Mouse (Mus musculus) midbrain, embryonic 12.5 days (tissue): ENCODE measurements around the gene Gab2. TPM values are rescaled to one million over a fixed set of nuclear protein-coding genes. Genes with fewer than 3 reads are reported as not detected.
A peak's percentile ranks its signal among the peaks of the same experiment; 100 is the strongest.

Source experiments
- ATAC-seq: fragments of 200-750 bp; cut with Nextera tagmentation; 2 replicates; pipeline ENCODE4 v1.8.0; 2017; ENCODE audit warnings: low read depth, moderate TSS enrichment, moderate library complexity; ENCODE audit not compliant: low FRiP score
- H3K27ac ChIP-seq: fragments of 300-500 bp; sonication (generic); replicated peaks from 2 replicates; pipeline ENCODE4 v1.5.1; 2016; ENCODE audit warnings: mild to moderate bottlenecking
- H3K27me3 ChIP-seq: fragments of 300-500 bp; sonication (generic); 2 replicates; pipeline ENCODE4 v1.6.1; 2016; ENCODE audit warnings: mild to moderate bottlenecking
- H3K36me3 ChIP-seq: fragments of 300-500 bp; sonication (generic); 2 replicates; pipeline ENCODE4 v1.6.1; 2016
- H3K4me1 ChIP-seq: fragments of 300-500 bp; sonication (generic); 2 replicates; pipeline ENCODE4 v1.6.1; 2016
- H3K4me2 ChIP-seq: fragments of 300-500 bp; sonication (generic); replicated peaks from 2 replicates; pipeline ENCODE4 v1.6.1; 2016; ENCODE audit warnings: mild to moderate bottlenecking, moderate library complexity
- H3K4me3 ChIP-seq: fragments of 300-500 bp; sonication (generic); 2 replicates; pipeline ENCODE4 v1.5.1; 2016; ENCODE audit warnings: mild to moderate bottlenecking
- H3K9ac ChIP-seq: fragments of 300-500 bp; sonication (generic); replicated peaks from 2 replicates; pipeline ENCODE4 v1.6.1; 2016; ENCODE audit warnings: mild to moderate bottlenecking, moderate library complexity
- H3K9me3 ChIP-seq: fragments of 300-500 bp; sonication (generic); 2 replicates; pipeline ENCODE4 v1.6.1; 2016; ENCODE audit warnings: mild to moderate bottlenecking
- WGBS: fragments of 180-500 bp; shearing (Covaris S2); methylation state at CpG from one replicate; pipeline ENCODE4 v1.1.7; 2016; 5-methylcytosine and 5-hydroxymethylcytosine counted together
- polyA plus RNA-seq: library from polyadenylated mRNA; unstranded; fragments of >200 nt; fragmentation: Nextera tagmentation; extraction: Ambion mirVana; gene quantifications from 2 replicates; pipeline ENCODE4 v1.2.1, GENCODE M21; 2016

Gab2 gene
- polyA plus RNA-seq, 1 experiment from 2014 or later: 15.7 TPM

DNA sequence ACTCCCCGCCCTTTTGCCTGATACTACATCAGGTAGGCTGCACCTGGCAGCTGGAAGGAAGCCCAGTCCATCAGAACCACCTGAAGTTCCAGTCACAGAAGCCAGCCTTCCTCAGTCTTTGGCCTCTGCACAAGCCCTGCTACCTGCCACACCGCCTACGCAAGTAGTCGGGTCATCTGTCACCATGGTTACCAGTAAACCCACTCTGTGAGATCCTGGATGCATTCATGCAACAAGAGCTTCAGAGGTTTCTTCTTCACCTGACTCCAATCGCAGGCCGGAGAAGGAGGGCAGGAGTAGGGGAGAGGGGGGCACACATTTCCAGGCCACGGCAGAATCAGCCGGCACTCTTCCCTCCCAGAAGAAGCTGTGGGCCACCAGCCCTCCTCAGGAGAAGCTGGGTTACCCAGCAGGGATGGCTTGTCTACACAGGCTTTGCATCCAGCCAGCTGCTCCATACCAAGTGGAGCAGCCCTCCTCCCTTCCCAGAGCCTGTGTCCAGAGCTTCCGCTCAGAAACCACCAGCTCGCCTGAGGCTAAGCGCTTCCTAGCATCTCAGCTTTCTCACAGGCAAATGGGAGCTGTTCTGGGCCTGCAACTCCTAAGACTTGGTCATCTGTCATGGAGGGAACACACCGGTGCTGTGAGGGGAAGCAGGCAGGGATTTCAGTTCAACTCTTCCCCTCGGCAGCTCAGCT lies 247.7 kb downstream of the Gab2 start:
- Histone ChIP-seq H3K36me3 (no peaks in the 10 kb centered on the region), H3K9me3 (no peaks in the 10 kb centered on the region), H3K27me3 (peaks cover 37% of the 10 kb centered on the region), H3K4me2 (no peak overlapping the region), H3K4me3 (no peak overlapping the region), H3K9ac (no peak overlapping the region), H3K4me1 (peaks cover 33% of the 10 kb centered on the region), H3K27ac (no peak overlapping the region)
- WGBS: 71% methylated on average over 13 of the region's 13 CpGs
- no peak for ATAC-seq

DNA sequence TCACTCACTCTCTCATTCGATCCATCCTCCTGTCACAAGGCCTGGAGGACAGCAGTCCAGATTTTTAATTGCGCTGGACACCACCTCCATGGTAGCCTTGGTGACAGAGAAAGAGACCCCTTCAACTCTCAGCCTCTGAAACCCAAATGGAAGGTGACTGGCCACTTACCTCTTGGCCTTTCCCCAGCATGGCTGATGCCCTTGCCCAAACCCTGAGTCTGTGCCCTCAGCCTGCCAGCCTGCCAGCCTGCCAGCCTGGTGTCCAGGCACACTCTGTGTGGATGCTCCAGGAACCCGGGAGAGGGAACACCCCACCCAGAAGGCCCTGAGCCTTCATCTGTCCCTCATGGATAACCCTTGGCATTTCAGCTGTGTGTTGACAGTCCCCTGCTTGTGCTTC lies 248.3 kb downstream of the Gab2 start:
- Histone ChIP-seq H3K4me1 (peaks cover 33% of the 10 kb centered on the region), H3K4me2 (no peak overlapping the region), H3K9ac (no peak overlapping the region), H3K4me3 (no peak overlapping the region), H3K36me3 (no peaks in the 10 kb centered on the region), H3K9me3 (no peaks in the 10 kb centered on the region), H3K27me3 (peaks cover 31% of the 10 kb centered on the region), H3K27ac (no peak overlapping the region)
- ATAC-seq: no peak
- 91% methylated on average over 3 of the region's 3 CpGs for WGBS

DNA sequence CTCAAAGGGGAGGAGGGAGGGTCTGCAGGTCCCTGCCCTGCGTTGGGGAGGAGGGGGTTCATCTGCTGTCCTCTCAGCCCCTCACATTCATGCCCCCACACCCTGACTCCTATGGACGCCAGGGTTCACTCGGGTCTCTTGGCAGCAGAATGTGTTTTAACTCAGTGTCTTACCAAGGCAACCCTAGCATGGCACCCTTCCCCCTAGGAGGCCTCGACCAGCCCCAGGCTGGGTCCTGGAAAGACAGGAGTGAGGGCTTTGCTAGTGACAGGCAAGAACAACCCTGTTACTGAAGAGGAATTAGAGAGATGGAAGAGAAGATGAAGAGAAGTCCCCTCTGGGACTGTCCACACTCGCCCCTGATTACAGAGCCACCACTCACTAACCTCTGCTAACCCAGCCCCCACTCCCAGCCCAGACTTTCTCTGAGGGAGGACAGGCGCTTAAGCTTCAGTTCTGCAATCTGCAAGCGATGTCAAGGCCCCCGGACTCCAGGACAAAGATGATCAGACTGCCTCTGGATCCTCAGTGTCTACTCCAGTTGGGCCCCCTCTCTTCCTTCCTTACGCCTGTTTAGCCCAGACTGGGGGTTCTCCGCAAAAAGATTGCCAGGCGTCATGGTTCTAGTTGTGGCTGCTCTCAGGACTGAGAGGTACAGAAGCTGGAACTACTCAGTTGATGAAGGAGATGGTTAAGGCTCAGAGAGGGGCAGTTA lies 249.7 kb downstream of the Gab2 start:
- H3K4me2 ChIP-seq: peak overlapping the region; percentile 77
- H3K4me1 ChIP-seq: peaks cover 25% of the 10 kb centered on the region
- 67% methylated on average over 11 of the region's 11 CpGs for WGBS
- peaks cover 16% of the 10 kb centered on the region for H3K27me3 ChIP-seq
- H3K9me3 ChIP-seq: no peaks in the 10 kb centered on the region
- no peak for ATAC-seq
- H3K9ac ChIP-seq: peak overlapping the region; percentile 68; the same call in 1 of the 2 replicates
- peak overlapping the region; percentile 85 for H3K4me3 ChIP-seq
- no peak overlapping the region for H3K27ac ChIP-seq
- H3K36me3 ChIP-seq: no peaks in the 10 kb centered on the region

DNA sequence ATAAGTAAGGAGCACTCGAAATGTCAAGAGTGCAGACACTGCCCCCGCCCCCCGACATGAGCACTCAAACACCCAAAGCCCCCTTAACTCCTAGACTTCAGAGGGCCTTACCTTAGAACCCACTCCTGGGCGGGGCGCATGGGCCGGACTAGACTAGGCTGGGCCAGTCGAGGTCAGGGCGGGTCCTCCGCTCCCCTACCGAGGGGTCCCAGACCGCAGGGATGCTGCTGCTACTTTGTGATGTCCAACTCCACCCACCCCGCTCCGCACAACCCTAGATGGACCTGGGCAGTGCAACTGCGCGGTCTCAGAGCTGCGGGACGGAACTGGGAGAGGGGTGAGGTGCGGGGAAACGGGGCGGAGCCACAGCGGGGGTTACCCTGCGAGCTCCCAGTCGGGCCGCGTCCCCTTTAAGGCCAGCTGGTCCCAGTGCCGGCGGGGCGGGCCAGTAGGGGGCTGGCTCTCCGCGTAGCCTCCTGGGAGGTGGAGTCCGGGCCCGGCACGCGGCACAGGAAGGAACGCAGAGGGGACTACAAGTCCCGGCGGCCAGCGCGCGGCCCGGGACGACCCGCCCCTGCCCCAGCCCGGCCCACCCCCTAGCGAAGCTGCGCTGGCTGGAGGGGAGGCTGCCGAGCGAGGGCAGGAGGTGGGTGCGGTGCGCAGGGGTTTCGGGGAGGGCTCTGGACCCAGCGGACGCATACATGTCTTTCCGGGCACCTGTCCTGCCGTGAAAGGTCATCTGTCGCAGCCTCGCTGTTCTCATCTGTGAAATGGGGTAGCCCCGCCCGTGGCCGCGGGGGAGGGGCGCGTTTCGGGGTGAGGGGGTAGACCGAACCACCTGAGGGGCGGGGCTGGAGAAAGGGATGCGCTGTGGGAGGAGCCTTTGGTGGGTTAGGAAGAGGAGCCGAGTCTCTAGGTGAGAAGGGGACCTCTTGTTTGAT lies 250.6 kb downstream of the Gab2 start, which contains the start of the genes Usp35 and Kctd21:
Gene Usp35 (minus strand): TSS at position 295 of the 941 bp plus-strand sequence.
Gene Kctd21 (plus strand): TSS at position 602 of the 941 bp plus-strand sequence.
- WGBS: under 1% methylated on average over 59 of the region's 68 CpGs
- H3K36me3 ChIP-seq: no peaks in the 10 kb centered on the region
- 0 out of 2 replicates have a peak within 1 kb of the TSS, but pooled peaks have one; percentile 30 for H3K27ac ChIP-seq
- H3K9ac ChIP-seq: peak within 1 kb of the TSS; percentile 68
- peaks cover 25% of the 10 kb centered on the region for H3K4me1 ChIP-seq
- no peaks in the 10 kb centered on the region for H3K9me3 ChIP-seq
- peak within 1 kb of the TSS; percentile 85 for H3K4me3 ChIP-seq
- H3K4me2 ChIP-seq: peak within 1 kb of the TSS; percentile 77
- peaks cover 7% of the 10 kb centered on the region for H3K27me3 ChIP-seq
- peak; percentile 99 for ATAC-seq

DNA sequence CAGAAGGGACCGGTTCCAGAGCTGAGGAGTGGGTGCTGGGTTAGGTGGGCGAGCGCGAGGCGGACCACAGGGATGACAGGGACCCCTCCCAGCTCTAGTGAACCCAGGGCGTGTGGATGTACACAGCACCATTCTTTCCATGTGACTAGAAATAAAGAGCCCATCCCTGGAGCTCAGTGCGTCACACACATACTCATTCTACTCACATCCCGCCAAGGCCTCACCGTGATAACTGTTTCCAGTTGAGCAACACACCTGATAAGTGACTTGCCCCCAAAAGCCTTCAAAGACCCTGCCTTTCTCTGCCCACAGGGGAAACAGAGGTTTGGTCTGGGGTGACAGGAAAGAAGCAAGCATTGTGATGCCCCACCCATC lies 251.3 kb downstream of the Gab2 start:
- Histone ChIP-seq H3K36me3 (no peaks in the 10 kb centered on the region), H3K4me3 (peak overlapping the region; percentile 85), H3K27me3 (peaks cover under 1% of the 10 kb centered on the region; the same call in 1 of the 2 replicates), H3K4me2 (peak overlapping the region; percentile 77), H3K9me3 (no peaks in the 10 kb centered on the region), H3K9ac (peak overlapping the region; percentile 67), H3K27ac (0 out of 2 replicates have a peak overlapping the region, but pooled peaks have one; percentile 30), H3K4me1 (peaks cover 25% of the 10 kb centered on the region)
- WGBS: 1% methylated on average over 9 of the region's 9 CpGs
- no peak for ATAC-seq

DNA sequence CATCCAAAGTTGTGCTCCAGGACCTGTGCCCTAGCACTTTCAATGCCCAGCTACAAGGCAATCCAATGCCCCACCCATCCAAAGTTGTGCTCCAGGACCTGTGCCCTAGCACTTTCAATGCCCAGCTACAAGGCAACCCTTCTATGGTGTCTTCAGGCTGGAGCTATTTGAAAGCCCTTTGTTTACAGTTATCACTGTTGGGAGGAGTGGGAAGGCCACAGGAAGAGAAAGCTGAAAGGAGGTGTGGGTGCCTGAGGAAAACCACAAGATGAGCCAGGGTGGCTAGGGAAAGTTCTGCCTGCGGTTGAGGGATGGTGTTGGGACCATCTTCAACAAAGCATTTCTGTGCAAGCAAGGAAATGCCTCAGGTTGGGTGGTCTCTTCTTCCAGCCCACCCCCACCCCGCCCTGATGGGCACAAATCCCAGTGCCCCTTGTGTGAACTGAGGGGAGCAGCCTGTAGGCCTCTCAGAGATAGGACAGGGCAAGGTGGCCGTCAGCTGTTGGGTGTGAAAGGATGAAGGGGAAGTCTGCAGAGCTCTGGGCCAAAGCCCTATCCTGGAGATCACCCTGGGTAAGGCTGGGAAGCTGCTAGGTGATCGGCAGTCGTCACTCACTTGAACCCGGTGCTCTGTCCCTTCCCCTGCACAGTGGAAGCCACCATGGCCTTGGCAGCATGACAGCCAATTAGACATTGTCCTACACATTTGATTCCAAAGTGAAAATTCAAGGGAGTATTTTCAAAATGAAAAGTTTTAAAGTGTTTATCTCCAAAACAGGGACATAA lies 251.9 kb downstream of the Gab2 start:
- Histone ChIP-seq H3K27me3 (no peaks in the 10 kb centered on the region), H3K9ac (0 out of 2 replicates have a peak overlapping the region, but pooled peaks have one; percentile 67), H3K4me3 (peak overlapping the region; percentile 85), H3K27ac (no peak overlapping the region), H3K4me1 (peaks cover 25% of the 10 kb centered on the region), H3K36me3 (no peaks in the 10 kb centered on the region), H3K4me2 (peak overlapping the region; percentile 77), H3K9me3 (no peaks in the 10 kb centered on the region)
- WGBS: 90% methylated on average over 6 of the region's 6 CpGs
- ATAC-seq: no peak

DNA sequence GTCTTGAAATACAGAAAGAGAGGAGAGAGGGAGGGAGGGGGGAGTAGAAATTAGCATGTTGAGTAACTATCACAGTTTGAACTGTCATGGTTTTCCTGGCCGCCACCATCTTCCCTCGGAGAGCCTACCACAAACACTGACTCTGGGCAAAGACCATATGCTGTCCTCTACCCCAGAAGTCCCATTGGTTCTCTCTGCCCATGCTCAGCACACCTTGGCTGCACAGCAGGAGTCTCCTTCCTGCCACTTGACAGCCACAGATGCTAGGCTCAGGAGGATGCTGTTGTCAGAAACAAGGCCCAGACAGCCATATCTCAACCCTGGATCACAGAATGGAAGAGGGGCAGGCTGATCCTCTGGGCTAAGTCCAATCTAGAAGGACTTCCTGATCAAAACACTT lies 253.0 kb downstream of the Gab2 start:
- WGBS: 90% methylated on average over 2 of the region's 2 CpGs
- Histone ChIP-seq H3K9ac (no peak overlapping the region), H3K27ac (no peak overlapping the region), H3K27me3 (no peaks in the 10 kb centered on the region), H3K4me2 (no peak overlapping the region), H3K4me1 (peaks cover 19% of the 10 kb centered on the region), H3K4me3 (no peak overlapping the region), H3K9me3 (no peaks in the 10 kb centered on the region), H3K36me3 (no peaks in the 10 kb centered on the region)
- ATAC-seq: no peak

DNA sequence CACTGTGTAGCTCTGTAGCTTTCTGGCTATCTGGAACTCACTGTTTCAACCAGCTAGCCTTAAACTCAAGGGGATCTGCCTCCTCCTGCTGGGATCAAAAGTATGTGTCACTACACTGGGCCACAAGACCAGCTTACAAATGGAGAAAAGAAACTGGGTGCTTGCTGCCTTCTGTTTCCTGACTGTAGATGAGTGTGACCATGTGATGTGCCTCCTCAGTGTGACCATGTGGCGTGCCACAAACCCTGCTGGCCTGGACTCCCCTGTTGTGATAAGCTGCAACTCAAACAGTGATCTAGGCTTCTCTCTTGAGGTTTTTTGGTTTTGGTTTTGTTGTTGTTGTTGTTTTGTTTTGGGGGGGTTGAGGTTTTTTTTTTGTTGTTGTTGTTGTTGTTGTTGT lies 255.3 kb downstream of the Gab2 start:
- H3K9me3 ChIP-seq: peaks cover 7% of the 10 kb centered on the region
- no peaks in the 10 kb centered on the region for H3K27me3 ChIP-seq
- H3K4me1 ChIP-seq: peaks cover 10% of the 10 kb centered on the region
- H3K9ac ChIP-seq: no peak overlapping the region
- H3K4me2 ChIP-seq: no peak overlapping the region
- no peak for ATAC-seq
- H3K36me3 ChIP-seq: no peaks in the 10 kb centered on the region
- H3K27ac ChIP-seq: no peak overlapping the region
- H3K4me3 ChIP-seq: no peak overlapping the region
- 85% methylated on average over 1 of the region's 1 CpGs for WGBS

DNA sequence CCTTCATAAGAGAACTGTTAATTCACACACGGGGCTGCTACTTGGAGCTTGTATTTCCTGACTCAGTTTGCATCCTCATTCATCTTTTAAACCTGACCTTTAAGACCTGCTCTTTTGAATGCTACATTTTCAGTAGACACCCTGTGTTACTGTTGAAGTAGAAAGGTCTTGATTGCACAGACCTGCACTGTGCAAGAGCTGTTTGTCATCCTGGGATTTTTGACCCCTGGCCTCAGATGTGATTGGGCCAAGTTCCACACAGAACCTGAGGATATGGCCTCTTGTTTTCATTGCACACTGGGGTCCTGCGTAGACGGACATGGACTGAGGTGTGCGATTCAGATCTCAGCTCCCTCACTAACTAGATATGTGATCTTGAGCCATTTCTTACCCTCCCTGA lies 257.2 kb downstream of the Gab2 start:
- 88% methylated on average over 4 of the region's 4 CpGs for WGBS

DNA sequence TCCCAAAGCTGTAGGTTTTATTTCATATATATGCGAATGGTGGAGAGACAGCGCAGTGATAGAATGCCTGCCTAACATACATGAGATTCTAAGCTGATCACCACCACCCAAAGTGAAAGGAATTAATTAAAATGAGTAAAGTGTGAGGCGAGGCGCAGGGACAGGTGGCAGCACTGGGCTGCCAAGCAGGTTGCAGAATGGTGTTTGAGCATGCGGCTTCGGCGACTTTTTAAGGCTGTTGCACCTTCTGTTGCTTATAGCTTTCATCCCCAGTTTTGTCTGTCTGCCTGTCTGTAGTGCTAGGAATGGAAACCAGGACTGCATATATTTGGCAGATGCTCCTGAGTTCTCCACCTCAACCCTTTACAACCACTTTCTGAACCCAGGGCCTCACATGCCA lies 258.2 kb downstream of the Gab2 start:
- Histone ChIP-seq H3K4me1 (no peaks in the 10 kb centered on the region), H3K36me3 (no peaks in the 10 kb centered on the region), H3K9ac (no peak overlapping the region), H3K4me3 (no peak overlapping the region), H3K4me2 (no peak overlapping the region), H3K27me3 (no peaks in the 10 kb centered on the region), H3K27ac (no peak overlapping the region), H3K9me3 (peaks cover 7% of the 10 kb centered on the region)
- no peak for ATAC-seq
- WGBS: 92% methylated on average over 7 of the region's 7 CpGs

More for the DNA sequence above, 257.2 kb downstream of the Gab2 start:
- ATAC-seq: no peak
- H3K9ac ChIP-seq: no peak overlapping the region
- H3K4me1 ChIP-seq: no peaks in the 10 kb centered on the region
- H3K4me3 ChIP-seq: no peak overlapping the region
- no peak overlapping the region for H3K27ac ChIP-seq
- H3K27me3 ChIP-seq: no peaks in the 10 kb centered on the region
- no peak overlapping the region for H3K4me2 ChIP-seq
- H3K9me3 ChIP-seq: peaks cover 7% of the 10 kb centered on the region
- no peaks in the 10 kb centered on the region for H3K36me3 ChIP-seq
